Mouse (Mus musculus): ENCODE results near the gene Pnrc2.

DNA sequence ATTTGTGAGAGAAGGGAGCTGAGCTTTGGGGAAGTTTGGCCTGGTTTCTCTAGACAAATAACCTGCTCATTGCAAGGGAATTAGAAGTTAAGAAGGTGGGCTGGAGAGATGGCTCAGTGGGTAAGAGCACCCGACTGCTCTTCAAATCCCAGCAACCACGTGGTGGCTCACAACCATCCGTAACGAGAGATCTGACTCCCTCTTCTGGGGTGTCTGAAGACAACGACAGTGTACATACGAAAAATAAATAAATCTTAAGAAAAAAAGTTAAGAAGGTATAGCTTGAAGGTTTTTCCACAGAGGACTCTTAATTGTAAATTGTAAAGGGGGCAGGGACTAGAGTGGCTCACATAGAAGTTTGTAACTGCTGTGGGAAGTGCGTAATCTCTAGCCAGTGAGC lies 1.9 kb upstream of the Pnrc2 start:
- TF ChIP-seq POLR2A (IDR thresholded peaks at IDR 0.05; ENCODE audit: borderline replicate concordance, extremely low read depth, low read depth, low read length) = no peak
- TF ChIP-seq CTCF (IDR thresholded peaks at IDR 0.05; ENCODE audit: insufficient read depth, low read length) = no peak

All from lung, adult 2 months (tissue).